Mouse (Mus musculus) activated CD4-positive, CD25-positive, alpha-beta regulatory T cell (primary cell): Measurements from ENCODE around the gene Nlrp4c. TPM values are rescaled to one million over a fixed set of nuclear protein-coding genes. Genes with fewer than 3 reads are reported as not detected.

Experiments
- polyA plus RNA-seq, 2 experiments: library from polyadenylated mRNA; unstranded; fragments of 100-300 nt; shearing (Covaris generic); gene quantifications; one replicate each; pipeline ENCODE4 v1.2.1; 2017

Nlrp4c gene
- polyA plus RNA-seq: under 1 TPM in 1 of 2 experiments, not detected in 1; 0.31 TPM

GRCm38 (mm10) chr7:6044861-6045260 lies at the start of gene Nlrp4c:
Gene Nlrp4c, plus strand, starts transcription at chr7:6045161.

DNA sequence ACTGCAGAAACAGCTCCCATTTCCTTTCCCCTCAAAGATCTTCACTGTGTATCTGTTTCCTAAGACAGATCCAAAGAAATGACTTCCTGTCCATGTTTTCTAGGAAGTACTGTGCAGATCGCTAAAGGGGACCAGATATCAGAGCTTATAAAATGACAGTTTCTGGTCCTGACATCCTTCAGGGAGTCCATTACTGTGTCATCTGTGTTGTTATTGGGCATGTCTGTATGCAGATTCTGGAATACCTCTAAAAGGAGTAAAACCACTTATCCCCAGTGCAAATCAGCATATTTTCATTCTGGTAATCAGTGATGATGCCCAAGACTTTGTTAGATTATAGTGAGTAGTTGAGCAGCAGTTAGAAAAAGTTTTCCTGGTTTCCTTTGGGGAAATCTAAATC lies 34.1 kb upstream of the Nlrp4c start, which contains the start of gene Vmn1r65:
TSS of gene Vmn1r65 (minus strand) at position 101 of the 400 bp plus-strand sequence.

Other genes with a start within 250 kb of the Nlrp4c start
- not detected for gene Vmn1r63, start 239.7 kb upstream of the Nlrp4c start, polyA plus RNA-seq
- gene Vmn1r64, start 160.6 kb upstream of the Nlrp4c start, polyA plus RNA-seq: not detected
- not detected for gene Vmn1r65, start 34.2 kb upstream of the Nlrp4c start, polyA plus RNA-seq
- 10 to 100 TPM; 35.1 to 51.1 TPM for gene Zfp787, start 110.8 kb downstream of the Nlrp4c start, polyA plus RNA-seq
- gene Zfp444, start 127.1 kb downstream of the Nlrp4c start, polyA plus RNA-seq: 10 to 100 TPM; 35.1 to 39.8 TPM
- gene Galp, start 151.9 kb downstream of the Nlrp4c start, polyA plus RNA-seq: not detected
- not detected for gene Zscan5b, start 177.1 kb downstream of the Nlrp4c start, polyA plus RNA-seq
- gene Epp13, start 207.5 kb downstream of the Nlrp4c start, polyA plus RNA-seq: not detected
- gene Zfp667, start 241.4 kb downstream of the Nlrp4c start, polyA plus RNA-seq: 1 to 10 TPM; 3.3 to 9.3 TPM